Mouse (Mus musculus) heart, postnatal 0 days (tissue): Measurements from ENCODE around the gene 1190005I06Rik. TPM values are rescaled to one million over a fixed set of nuclear protein-coding genes. Genes with fewer than 3 reads are reported as not detected.

Source experiments
- ATAC-seq: fragments of 200-750 bp; cut with Nextera tagmentation; 2 replicates; pipeline ENCODE4 v1.8.0; 2017; ENCODE audit warnings: low read depth, moderate number of reproducible peaks, moderate library complexity; ENCODE audit not compliant: insufficient read depth
- DNase-seq: peaks from one replicate; pipeline ENCODE4 v3.0.0-alpha.2; 2016; ENCODE audit warnings: low spot score
- H3K27ac ChIP-seq: fragments of 300-500 bp; sonication (generic); 2 replicates; pipeline ENCODE4 v1.5.1; 2014; ENCODE audit warnings: low read depth, mild to moderate bottlenecking
- H3K27me3 ChIP-seq: fragments of 300-500 bp; sonication (generic); 2 replicates; pipeline ENCODE4 v1.6.1; 2014; ENCODE audit warnings: low read length, mixed read lengths; ENCODE audit not compliant: control insufficient read depth, insufficient read depth
- H3K36me3 ChIP-seq: fragments of 300-500 bp; sonication (generic); replicated peaks from 2 replicates; pipeline ENCODE4 v1.6.1; 2014; ENCODE audit warnings: low read length, mixed read lengths; ENCODE audit not compliant: control insufficient read depth, insufficient read depth
- H3K4me1 ChIP-seq: fragments of 300-500 bp; sonication (generic); 2 replicates; pipeline ENCODE4 v1.6.1; 2014; ENCODE audit warnings: antibody characterized with exemption; ENCODE audit not compliant: control insufficient read depth, insufficient read depth
- H3K4me2 ChIP-seq: fragments of 300-500 bp; sonication (generic); 2 replicates; pipeline ENCODE4 v1.6.1; 2014; ENCODE audit warnings: low read depth, mild to moderate bottlenecking, low read length, moderate library complexity
- H3K4me3 ChIP-seq: fragments of 300-500 bp; sonication (generic); 2 replicates; pipeline ENCODE4 v1.5.1; 2014; ENCODE audit warnings: low read depth, low read length
- H3K9ac ChIP-seq: fragments of 300-500 bp; sonication (generic); replicated peaks from 2 replicates; pipeline ENCODE4 v1.6.1; 2014; ENCODE audit warnings: low read depth, low read length, mixed read lengths
- H3K9me3 ChIP-seq: fragments of 300-500 bp; sonication (generic); replicated peaks from 2 replicates; pipeline ENCODE4 v1.6.1; 2016; ENCODE audit warnings: low read length; ENCODE audit not compliant: control insufficient read depth
- CTCF ChIP-seq: IDR thresholded peaks from 2 replicates; pipeline ENCODE4 v1.5.1; 2016; ENCODE audit warnings: antibody characterized with exemption, control low read depth, low read depth
- EP300 ChIP-seq: IDR thresholded peaks from 2 replicates; pipeline ENCODE4 v1.6.1; 2016; ENCODE audit warnings: antibody characterized with exemption, low read depth
- WGBS: fragments of 180-500 bp; shearing (Covaris S2); extraction: QIAGEN DNeasy Blood & Tissue Kit; methylation state at CpG from one replicate; pipeline ENCODE4 v1.1.7; 2014; 5-methylcytosine and 5-hydroxymethylcytosine counted together
- polyA plus RNA-seq: library from polyadenylated mRNA; unstranded; fragments of >200 nt; fragmentation: Nextera tagmentation; extraction: Ambion mirVana; gene quantifications from 2 replicates; pipeline ENCODE4 v1.2.1, GENCODE M21; 2015
- total RNA-seq: library from RNA; depleted of rRNA; stranded (reverse); fragments of >200 nt; gene quantifications from 2 replicates; pipeline ENCODE4 v1.2.3, GENCODE M21; 2014; ENCODE audit warnings: low replicate concordance

Gene 1190005I06Rik
- total and polyA plus RNA-seq, 2 experiments from 2014 or later: 0.80 to 9.3 TPM

DNA sequence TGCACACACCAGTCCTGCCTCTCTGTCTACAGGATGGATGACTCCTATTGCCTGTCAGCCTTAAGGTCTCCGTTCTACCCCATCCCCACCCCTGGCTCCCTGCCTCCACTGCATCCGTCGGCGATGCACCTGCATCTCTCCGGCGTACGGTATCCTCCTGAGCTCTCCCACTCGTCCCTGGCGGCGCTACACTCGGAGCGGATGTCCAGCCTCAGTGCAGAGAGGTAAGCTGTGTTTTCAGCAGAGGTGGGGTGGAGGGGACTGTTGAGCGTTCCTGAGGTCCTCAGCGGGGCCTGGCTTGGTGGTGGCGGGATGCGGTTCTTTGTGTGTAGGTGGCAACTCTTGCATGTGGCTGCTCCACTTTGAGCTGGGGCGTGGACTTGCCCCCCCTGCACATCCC, 79.7 kb downstream of the 1190005I06Rik start:
- Histone ChIP-seq H3K4me3 (no peak overlapping the region), H3K9ac (no peak overlapping the region), H3K36me3 (peaks cover 65% of the 10 kb centered on the region), H3K27ac (no peak overlapping the region), H3K9me3 (no peaks in the 10 kb centered on the region), H3K27me3 (no peaks in the 10 kb centered on the region), H3K4me2 (no peak overlapping the region), H3K4me1 (peaks cover 13% of the 10 kb centered on the region)
- TF ChIP-seq CTCF (no peak), EP300 (no peak)
- no peak for DNase-seq
- 95% methylated on average over 17 of the region's 17 CpGs for WGBS
- ATAC-seq: no peak

DNA sequence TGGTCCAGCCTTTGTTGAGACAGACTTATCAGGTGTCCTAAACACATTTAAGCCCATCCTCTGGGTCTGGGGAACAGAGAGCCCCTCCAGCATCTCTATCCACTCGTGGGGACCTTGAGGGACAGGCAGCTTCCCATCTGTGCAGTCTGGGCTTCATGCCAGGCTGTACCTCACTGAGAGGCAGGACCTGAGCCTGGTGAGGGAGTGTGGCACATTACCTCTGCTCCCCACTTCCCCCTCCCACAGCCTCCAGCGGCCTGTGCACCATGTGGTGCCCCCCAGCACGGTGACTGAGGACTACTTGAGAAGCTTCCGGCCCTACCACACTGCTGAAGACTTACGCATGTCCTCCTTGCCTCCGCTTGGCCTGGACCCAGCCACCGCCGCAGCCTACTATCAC, 80.8 kb downstream of the 1190005I06Rik start:
- Histone ChIP-seq H3K9me3 (no peaks in the 10 kb centered on the region), H3K4me1 (peaks cover 22% of the 10 kb centered on the region), H3K27ac (no peak overlapping the region), H3K9ac (no peak overlapping the region), H3K27me3 (no peaks in the 10 kb centered on the region), H3K4me2 (no peak overlapping the region), H3K36me3 (peaks cover 54% of the 10 kb centered on the region), H3K4me3 (no peak overlapping the region)
- WGBS: 77% methylated on average over 8 of the region's 8 CpGs
- no peak for ATAC-seq
- TF ChIP-seq EP300 (no peak), CTCF (no peak)
- DNase-seq: no peak

- H3K36me3 ChIP-seq: peaks cover 43% of the 10 kb centered on the region
- no peak for DNase-seq
- no peaks in the 10 kb centered on the region for H3K27me3 ChIP-seq
- no peak for ATAC-seq
- H3K4me2 ChIP-seq: no peak overlapping the region
- peaks cover 26% of the 10 kb centered on the region for H3K4me1 ChIP-seq
- TF ChIP-seq CTCF (no peak), EP300 (no peak)
- H3K9ac ChIP-seq: no peak overlapping the region
- H3K27ac ChIP-seq: peak overlapping the region; percentile 15; the same call in 1 of the 2 replicates
- 45% methylated on average over 7 of the region's 7 CpGs for WGBS
- no peaks in the 10 kb centered on the region for H3K9me3 ChIP-seq
- H3K4me3 ChIP-seq: no peak overlapping the region
These were observed 82.2 kb downstream of the 1190005I06Rik start for GRCm38 (mm10) chr8:120565151-120565711.

- H3K4me3 ChIP-seq: 0 out of 2 replicates have a peak overlapping the region, but pooled peaks have one; percentile 2
- no peak overlapping the region for H3K9ac ChIP-seq
- H3K9me3 ChIP-seq: no peaks in the 10 kb centered on the region
- ATAC-seq (peak; percentile 82), DNase-seq (peak; percentile 95)
- H3K4me2 ChIP-seq: peak overlapping the region; percentile 46
- 4% methylated on average over 20 of the region's 20 CpGs for WGBS
- H3K27me3 ChIP-seq: no peaks in the 10 kb centered on the region
- H3K27ac ChIP-seq: peak overlapping the region; percentile 84
- peak; percentile 72; the same call in 1 of the 2 replicates for TF ChIP-seq EP300
- peak; percentile 39 for TF ChIP-seq CTCF
- peaks cover 36% of the 10 kb centered on the region for H3K36me3 ChIP-seq
- peaks cover 26% of the 10 kb centered on the region for H3K4me1 ChIP-seq
These were observed 83.3 kb downstream of the 1190005I06Rik start for GRCm38 (mm10) chr8:120563851-120564837.

DNA sequence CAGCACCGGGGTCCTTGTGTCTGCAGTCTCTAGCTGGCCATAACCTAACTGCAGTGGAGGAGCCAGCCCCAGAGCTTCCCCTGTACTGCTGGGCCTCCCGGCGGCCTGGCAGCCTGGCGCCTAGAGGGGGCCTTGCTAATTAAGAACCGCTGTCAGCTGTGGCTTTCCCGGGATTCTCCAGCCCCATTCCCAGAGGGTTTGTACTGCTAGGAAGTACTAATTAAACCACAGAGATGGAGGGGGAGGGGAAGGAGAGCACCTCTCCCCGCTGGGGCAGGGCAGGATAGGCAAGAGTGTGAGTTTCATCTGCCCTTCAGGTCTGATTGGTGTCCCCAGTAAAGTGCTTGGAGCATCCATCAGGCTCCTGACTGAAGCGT, 84.1 kb downstream of the 1190005I06Rik start:
- H3K4me3 ChIP-seq: no peak overlapping the region
- no peak for DNase-seq
- no peaks in the 10 kb centered on the region for H3K27me3 ChIP-seq
- H3K4me1 ChIP-seq: peaks cover 26% of the 10 kb centered on the region
- H3K9ac ChIP-seq: no peak overlapping the region
- H3K9me3 ChIP-seq: no peaks in the 10 kb centered on the region
- H3K36me3 ChIP-seq: peaks cover 32% of the 10 kb centered on the region
- peak overlapping the region; percentile 46 for H3K4me2 ChIP-seq
- no peak for TF ChIP-seq EP300
- 10% methylated on average over 8 of the region's 8 CpGs for WGBS
- ATAC-seq: no peak
- H3K27ac ChIP-seq: peak overlapping the region; percentile 84
